Mouse (Mus musculus) CH12.LX (cell line): Measurements from ENCODE around the gene Rassf10. TPM values are rescaled to one million over a fixed set of nuclear protein-coding genes. Genes with fewer than 3 reads are reported as not detected.

ENCODE experiments used
- DNase-seq: peaks from one replicate; pipeline ENCODE4 v3.0.0-alpha.2; 2013; ENCODE audit errors: extremely low read depth
- H3K27ac ChIP-seq: 2 replicates; pipeline ENCODE4 v1.5.1; 2012; ENCODE audit warnings: low read depth, mild to moderate bottlenecking, control low read depth, moderate library complexity; ENCODE audit not compliant: insufficient read depth
- H3K27me3 ChIP-seq: replicated peaks from 2 replicates; pipeline ENCODE3; 2012; ENCODE audit warnings: inconsistent platforms
- H3K36me3 ChIP-seq, 2 experiments: replicated peaks in 1 of 2; 2 replicates each; pipeline versions ENCODE3 to v1.6.1; 2012; ENCODE audit warnings: inconsistent platforms in 1 of 2, low read length in 1 of 2, mild to moderate bottlenecking in 1 of 2, mixed read lengths in 1 of 2, moderate library complexity in 1 of 2; ENCODE audit not compliant: control insufficient read depth in 1 of 2, insufficient read depth in 1 of 2
- H3K4me1 ChIP-seq, 2 experiments: 2 replicates each; pipeline ENCODE4 v1.6.1; 2012; ENCODE audit warnings: inconsistent platforms in 1 of 2, moderate library complexity in 1 of 2; ENCODE audit not compliant: insufficient read depth in 2 of 2, control insufficient read depth in 1 of 2
- H3K4me2 ChIP-seq: 2 replicates; pipeline ENCODE4 v1.6.1; 2012; ENCODE audit warnings: low read depth, mild to moderate bottlenecking, control low read depth; ENCODE audit not compliant: poor library complexity, insufficient read depth, severe bottlenecking
- H3K4me3 ChIP-seq, 3 experiments: fragments of 150-350 bp in 1 of 3; sonication (generic) in 1 of 3; replicated peaks in 1 of 3; 2 replicates each; pipeline versions ENCODE3 to v1.5.1; 2011 to 2012; ENCODE audit warnings: low read depth in 2 of 3, low read length in 2 of 3, mild to moderate bottlenecking in 2 of 3, moderate library complexity in 2 of 3, control low read depth in 1 of 3, improper control_type of control experiment in 1 of 3, inconsistent platforms in 1 of 3, mixed read lengths in 1 of 3; ENCODE audit not compliant: poor library complexity in 1 of 3
- H3K79me2 ChIP-seq: replicated peaks from 2 replicates; pipeline ENCODE4 v1.6.1; 2012; ENCODE audit warnings: mild to moderate bottlenecking, moderate library complexity; ENCODE audit not compliant: control insufficient read depth, poor library complexity, insufficient read depth, severe bottlenecking; ENCODE audit errors: extremely low read depth
- H3K9ac ChIP-seq: 2 replicates; pipeline ENCODE4 v1.6.1; 2012; ENCODE audit warnings: low read depth, mild to moderate bottlenecking, control low read depth, moderate library complexity; ENCODE audit not compliant: insufficient read depth
- H3K9me3 ChIP-seq: replicated peaks from 2 replicates; pipeline ENCODE3; 2012; ENCODE audit warnings: low read length, inconsistent platforms, mixed read lengths
- BHLHE40 ChIP-seq: IDR thresholded peaks from 2 replicates; pipeline ENCODE4 v1.6.1; 2011; ENCODE audit warnings: mild to moderate bottlenecking, low read depth, low read length, improper control_type of control experiment
- CHD1 ChIP-seq: IDR thresholded peaks from 2 replicates; pipeline ENCODE4 v1.6.1; 2012; ENCODE audit warnings: low read depth, low read length, improper control_type of control experiment, inconsistent platforms
- CHD2 ChIP-seq: IDR thresholded peaks from 2 replicates; pipeline ENCODE4 v1.6.1; 2011; ENCODE audit warnings: low read length, improper control_type of control experiment
- E2F4 ChIP-seq: IDR thresholded peaks from 2 replicates; pipeline ENCODE4 v1.6.1; 2011; ENCODE audit warnings: low read depth, low read length, improper control_type of control experiment; ENCODE audit not compliant: insufficient replicate concordance
- ELF1 ChIP-seq: IDR thresholded peaks from 2 replicates; pipeline ENCODE4 v1.6.1; 2014; ENCODE audit warnings: low read depth, mild to moderate bottlenecking, inconsistent platforms, low read length, improper control_type of control experiment
- GABPA ChIP-seq: IDR thresholded peaks from 2 replicates; pipeline ENCODE4 v1.6.1; 2012; ENCODE audit warnings: low read depth, low read length, improper control_type of control experiment, inconsistent platforms; ENCODE audit not compliant: insufficient replicate concordance
- HCFC1 ChIP-seq: IDR thresholded peaks from 2 replicates; pipeline ENCODE4 v1.6.1; 2012; ENCODE audit warnings: low read depth, mild to moderate bottlenecking, inconsistent platforms, low read length, improper control_type of control experiment
- JUN ChIP-seq: IDR thresholded peaks from 2 replicates; pipeline ENCODE4 v1.6.1; 2011; ENCODE audit warnings: low read depth, mild to moderate bottlenecking, low read length, improper control_type of control experiment, moderate library complexity; ENCODE audit not compliant: insufficient read depth
- KAT2A ChIP-seq: IDR thresholded peaks from 2 replicates; pipeline ENCODE4 v1.6.1; 2012; ENCODE audit warnings: low read length, improper control_type of control experiment, inconsistent platforms; ENCODE audit not compliant: insufficient replicate concordance
- MAX ChIP-seq: IDR thresholded peaks from 2 replicates; pipeline ENCODE4 v1.6.1; 2011; ENCODE audit warnings: low read length, improper control_type of control experiment
- MEF2A ChIP-seq: IDR thresholded peaks from 2 replicates; pipeline ENCODE4 v1.6.1; 2014; ENCODE audit warnings: low read depth, mild to moderate bottlenecking, inconsistent platforms, low read length, improper control_type of control experiment, borderline replicate concordance
- POLR2AphosphoS2 ChIP-seq: IDR thresholded peaks from 2 replicates; pipeline ENCODE4 v1.6.1; 2011; ENCODE audit warnings: low read depth, low read length, improper control_type of control experiment
- RAD21 ChIP-seq: IDR thresholded peaks from 2 replicates; pipeline ENCODE4 v1.6.1; 2011; ENCODE audit warnings: low read depth, mild to moderate bottlenecking, low read length, improper control_type of control experiment, moderate library complexity
- RCOR1 ChIP-seq: conservative IDR thresholded peaks from 2 replicates; pipeline ENCODE4 v1.6.1; 2012; ENCODE audit warnings: low read depth, mild to moderate bottlenecking, inconsistent platforms, low read length, improper control_type of control experiment
- SMC3 ChIP-seq: IDR thresholded peaks from 2 replicates; pipeline ENCODE4 v1.6.1; 2011; ENCODE audit warnings: low read depth, low read length, improper control_type of control experiment
- TBP ChIP-seq: conservative IDR thresholded peaks from 2 replicates; pipeline ENCODE4 v1.6.1; 2011; ENCODE audit warnings: low read depth, low read length, improper control_type of control experiment
- TCF12 ChIP-seq: IDR thresholded peaks from 2 replicates; pipeline ENCODE4 v1.6.1; 2014; ENCODE audit warnings: low read depth, mild to moderate bottlenecking, inconsistent platforms, low read length, improper control_type of control experiment
- UBTF ChIP-seq: IDR thresholded peaks from 2 replicates; pipeline ENCODE4 v1.6.1; 2012; ENCODE audit warnings: low read depth, mild to moderate bottlenecking, inconsistent platforms, low read length, improper control_type of control experiment, moderate library complexity
- USF1 ChIP-seq: IDR thresholded peaks from 2 replicates; pipeline ENCODE4 v1.6.1; 2014; ENCODE audit warnings: low read depth, mild to moderate bottlenecking, inconsistent platforms, low read length, improper control_type of control experiment
- ZMIZ1 ChIP-seq: IDR thresholded peaks from 2 replicates; pipeline ENCODE4 v1.6.1; 2012; ENCODE audit warnings: low read depth, mild to moderate bottlenecking, inconsistent platforms, low read length, improper control_type of control experiment
- dilution Hi-C: fragments of 300-500 bp; cut with MboI; formaldehyde crosslinking; loops from 2 replicates; pipeline ENCODE4 v1.14.3; 2020; ENCODE audit warnings: low sequenced_read_pairs; ENCODE audit not compliant: extremely low pct_unique_long_range_greater_than_20kb, extremely low pct_ligation_motif_present
- in situ Hi-C: fragments of 300-500 bp; cut with MboI; formaldehyde crosslinking; loops from 3 replicates; pipeline ENCODE4 v1.14.3; 2019; ENCODE audit warnings: low sequenced_read_pairs, low pct_ligation_motif_present, low pct_unique_long_range_greater_than_20kb, mixed read lengths
- polyA plus RNA-seq: library from polyadenylated mRNA; unstranded; fragments of >175 nt; gene quantifications from 2 replicates; pipeline ENCODE4 v1.2.1, GENCODE M21; 2012; ENCODE audit warnings: low read depth; ENCODE audit not compliant: insufficient read length
- total RNA-seq, 2 experiments: library from RNA; depleted of rRNA; stranded (reverse); fragments of 300-350 nt in 1 of 2; fragments of >200 nt in 1 of 2; gene quantifications; 2 replicates each; pipeline ENCODE4 v1.2.3; 2012 to 2014

Rassf10 gene
- total and polyA plus RNA-seq, 3 experiments: not detected

DNA sequence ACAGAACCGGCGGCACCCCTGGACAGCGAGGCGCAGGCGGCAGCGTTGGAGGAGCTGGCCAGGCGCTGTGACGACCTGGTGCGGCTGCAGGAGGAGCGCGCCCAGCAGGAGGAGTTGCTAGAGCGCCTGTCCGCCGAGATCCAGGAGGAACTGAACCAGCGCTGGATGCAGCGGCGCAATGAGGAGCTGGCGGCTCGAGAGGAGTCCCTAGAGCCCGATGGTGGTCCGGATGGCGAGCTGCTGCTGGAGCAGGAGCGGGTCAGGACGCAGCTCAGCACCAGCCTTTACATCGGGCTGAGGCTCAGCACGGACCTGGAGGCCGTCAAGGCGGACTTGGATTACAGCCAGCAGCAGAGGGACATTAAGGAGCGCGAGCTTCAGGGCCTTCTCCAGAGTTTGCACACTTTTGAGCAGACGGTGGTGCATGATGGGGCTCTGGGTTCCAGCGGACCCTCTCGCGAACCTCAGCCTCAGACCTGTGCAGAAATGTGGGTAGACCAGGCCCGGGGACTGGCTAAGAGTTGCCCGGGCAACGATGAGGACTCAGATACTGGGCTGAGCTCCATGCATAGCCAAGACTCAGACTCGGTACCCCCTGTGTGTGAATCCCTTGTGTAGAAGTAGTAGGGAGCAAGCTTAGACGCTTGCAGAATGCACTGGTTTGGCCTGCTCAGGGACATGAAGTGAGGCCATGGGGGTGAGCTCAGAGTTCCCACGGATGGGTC lies 1.5 kb downstream of the Rassf10 start:
- Histone ChIP-seq H3K9me3 (peaks cover 15% of the 10 kb centered on the region), H3K9ac (no peak overlapping the region), H3K79me2 (no peaks in the 10 kb centered on the region), H3K36me3 (no peaks in the 10 kb centered on the region), H3K27me3 (no peaks in the 10 kb centered on the region), H3K27ac (no peak overlapping the region), H3K4me1 (peaks cover 0 to 7% of the 10 kb centered on the region in 2 experiments; a peak in 2 of 4 replicates), H3K4me3 (no peak overlapping the region), H3K4me2 (no peak overlapping the region)
- no peak for TF ChIP-seq MEF2A
- TF ChIP-seq CHD1: no peak
- no peak for TF ChIP-seq GABPA
- TF ChIP-seq POLR2AphosphoS2: no peak
- TF ChIP-seq HCFC1: no peak
- no peak for TF ChIP-seq TBP
- no peak for TF ChIP-seq RCOR1
- TF ChIP-seq E2F4: no peak
- TF ChIP-seq UBTF: no peak
- no peak for TF ChIP-seq ELF1
- TF ChIP-seq BHLHE40: no peak
- no peak for TF ChIP-seq SMC3
- TF ChIP-seq CHD2: no peak
- no peak for TF ChIP-seq RAD21
- TF ChIP-seq KAT2A: no peak
- no peak for TF ChIP-seq USF1
- dilution Hi-C loops (no loop called here), in situ Hi-C loops (no loop called here)
- DNase-seq: no peak

DNA sequence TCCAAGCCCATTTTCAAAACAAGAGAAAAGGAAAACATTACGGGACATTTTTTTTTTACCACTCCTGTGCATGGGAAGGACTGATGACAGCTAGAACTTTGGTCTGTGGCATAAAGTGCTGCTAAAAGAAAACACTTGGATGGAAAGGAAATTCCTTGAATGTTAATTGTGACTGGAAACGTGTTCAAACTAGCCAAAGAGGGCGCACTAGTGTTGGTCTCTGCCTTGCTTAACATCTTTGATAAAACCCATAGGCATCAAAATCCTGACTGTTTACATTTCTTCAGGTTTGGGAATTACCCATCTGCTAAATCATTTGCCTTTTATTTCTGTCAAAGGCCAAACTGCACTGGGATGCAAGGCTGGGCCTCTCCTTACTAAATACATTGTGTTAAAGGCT lies 2.2 kb downstream of the Rassf10 start:
- H3K4me1 ChIP-seq: peaks cover 0 to 7% of the 10 kb centered on the region in 2 experiments; a peak in 2 of 4 replicates
- no peak for DNase-seq
- H3K9ac ChIP-seq: no peak overlapping the region
- H3K79me2 ChIP-seq: no peaks in the 10 kb centered on the region
- no peaks in the 10 kb centered on the region for H3K27me3 ChIP-seq
- H3K9me3 ChIP-seq: peaks cover 15% of the 10 kb centered on the region
- H3K27ac ChIP-seq: no peak overlapping the region
- H3K4me2 ChIP-seq: no peak overlapping the region
- dilution Hi-C loops: no loop called here
- in situ Hi-C loops: no loop called here
- TF ChIP-seq MAX (no peak), TCF12 (no peak), RCOR1 (no peak), GABPA (no peak), JUN (no peak), UBTF (no peak), ZMIZ1 (no peak)
- no peak overlapping the region for H3K4me3 ChIP-seq
- no peaks in the 10 kb centered on the region for H3K36me3 ChIP-seq
